Comparison of ENCODE assay signal across 7 mouse cellular contexts in genomic region chr15:6622512-6622911, GRCm38 (mm10).
DNase-seq lines count a peak whose midpoint lies in the region; ATAC-seq and TF ChIP-seq lines count a peak whose summit lies in the region.

No protein-coding gene starts in this region.

- H3K4me1 ChIP-seq in forebrain, embryonic 11.5 days (replicated peaks; ENCODE audit: control insufficient read depth, insufficient read depth, low read length) = no peaks in the 10 kb centered on the region; the same call in 1 of the 2 replicates
- H3K4me1 ChIP-seq in hindbrain, postnatal 0 days (ENCODE audit: insufficient read depth, low read length) = 0 out of 2 replicates have a peak, but pooled peaks cover 6% of the 10 kb centered on the region

- WGBS in forebrain, embryonic 11.5 days = 4% methylated on average over 5 of the region's 5 CpGs
- WGBS in hindbrain, postnatal 0 days = 7% methylated on average over 5 of the region's 5 CpGs

- no peak overlapping the region for H3K4me2 ChIP-seq in forebrain, embryonic 11.5 days (ENCODE audit: low read depth, low read length, severe bottlenecking)
- no peak overlapping the region for H3K4me2 ChIP-seq in hindbrain, postnatal 0 days (ENCODE audit: low read depth, low read length)

- H3K4me3 ChIP-seq in forebrain, embryonic 11.5 days (ENCODE audit: low read depth, low read length) = no peak overlapping the region
- H3K4me3 ChIP-seq in hindbrain, postnatal 0 days (ENCODE audit: low read length) = no peak overlapping the region

- DNase-seq in MN1 (ENCODE audit: low spot score) = peak; percentile 70
- DNase-seq in brain, embryonic 18.5 days (ENCODE audit: low read depth, low spot score) = peak; percentile 32
- DNase-seq in forebrain, embryonic 11.5 days (ENCODE audit: low spot score) = peak; percentile 90
- DNase-seq in hindbrain, postnatal 0 days (ENCODE audit: low spot score) = peak; percentile 89
- DNase-seq in left cerebral cortex, adult 9 months (ENCODE audit: low spot score in 2 of 2) = peak; percentile 37 to 81
- peak; percentile 87 for DNase-seq in mesoderm, embryonic 11.5 days (ENCODE audit: low read depth, low spot score)
- DNase-seq in spleen, postnatal 10 days (ENCODE audit: low spot score in 2 of 2) = peak; percentile 72 to 89

- no peaks in the 10 kb centered on the region for H3K27me3 ChIP-seq in forebrain, embryonic 11.5 days (ENCODE audit: control insufficient read depth, insufficient read depth, low read length)
- H3K27me3 ChIP-seq in hindbrain, postnatal 0 days (ENCODE audit: insufficient read depth, low read length) = no peaks in the 10 kb centered on the region

- peak; percentile 81 for TF ChIP-seq CTCF in hindbrain, postnatal 0 days (IDR thresholded peaks at IDR 0.05; ENCODE audit: low read depth)

- H3K27ac ChIP-seq in forebrain, embryonic 11.5 days (ENCODE audit: low read depth, low read length) = no peak overlapping the region
- no peak overlapping the region for H3K27ac ChIP-seq in hindbrain, postnatal 0 days

- H3K9me3 ChIP-seq in forebrain, embryonic 11.5 days (ENCODE audit: control insufficient read depth, low read length) = no peaks in the 10 kb centered on the region
- no peaks in the 10 kb centered on the region for H3K9me3 ChIP-seq in hindbrain, postnatal 0 days (ENCODE audit: low read length)

- no peaks in the 10 kb centered on the region for H3K36me3 ChIP-seq in forebrain, embryonic 11.5 days (ENCODE audit: control insufficient read depth, insufficient read depth, low read length)
- no peaks in the 10 kb centered on the region for H3K36me3 ChIP-seq in hindbrain, postnatal 0 days (ENCODE audit: insufficient read depth, low read length)

- H3K9ac ChIP-seq in forebrain, embryonic 11.5 days (ENCODE audit: low read length) = no peak overlapping the region
- no peak overlapping the region for H3K9ac ChIP-seq in hindbrain, postnatal 0 days (replicated peaks; ENCODE audit: low read length)

- peak; percentile 45; the same call in 1 of the 2 replicates for ATAC-seq in forebrain, embryonic 11.5 days (replicated peaks; ENCODE audit: low FRiP score)
- 0 out of 2 replicates have a peak, but pooled peaks have one; percentile 37 for ATAC-seq in hindbrain, postnatal 0 days

Comparison
In these comparisons a context has a peak if more than half of its experiments do, and no peak if none do; other contexts are left out.
1. DNase-seq: peak in every context shown above with its lines; median percentile 90 in forebrain, embryonic 11.5 days; 89 in hindbrain, postnatal 0 days; 87 in mesoderm, embryonic 11.5 days; 80 in spleen, postnatal 10 days; 70 in MN1; 59 in left cerebral cortex, adult 9 months; 32 in brain, embryonic 18.5 days.